Mouse (Mus musculus) lung, adult 2 months (tissue): ENCODE results near the gene Alpi. TPM values are rescaled to one million over a fixed set of nuclear protein-coding genes. Genes with fewer than 3 reads are reported as not detected.

Source experiments
- DNase-seq: peaks from one replicate; pipeline ENCODE4 v3.0.0; 2022
- H3K4me1 ChIP-seq: fragments of 200-500 bp; 2 replicates; pipeline ENCODE4 v1.6.1; 2011; ENCODE audit warnings: low read length; ENCODE audit not compliant: control insufficient read depth, insufficient read depth
- H3K4me3 ChIP-seq: fragments of 200-500 bp; replicated peaks from 2 replicates; pipeline ENCODE3; 2011; ENCODE audit warnings: low read depth, mild to moderate bottlenecking, control low read depth, low read length; ENCODE audit errors: extremely low read depth
- CTCF ChIP-seq: fragments of 200-500 bp; IDR thresholded peaks from 2 replicates; pipeline ENCODE4 v1.5.1; 2011; ENCODE audit warnings: mild to moderate bottlenecking, low read length, control low read depth; ENCODE audit not compliant: insufficient read depth
- POLR2A ChIP-seq: fragments of 200-500 bp; IDR thresholded peaks from 2 replicates; pipeline ENCODE4 v1.6.1; 2011; ENCODE audit warnings: low read depth, mild to moderate bottlenecking, control low read depth, low read length, borderline replicate concordance; ENCODE audit errors: extremely low read depth
- WGBS: fragments of 180-500 bp; shearing (Covaris S2); methylation state at CpG from one replicate; pipeline ENCODE4 v1.1.7; 2018; 5-methylcytosine and 5-hydroxymethylcytosine counted together
- polyA plus RNA-seq: library from polyadenylated mRNA; depleted of rRNA; stranded (reverse); fragments of >200 nt; gene quantifications from 2 replicates; pipeline ENCODE4 v1.2.3, GENCODE M21; 2012

Alpi gene
- polyA plus RNA-seq, 1 experiment = not detected

DNA sequence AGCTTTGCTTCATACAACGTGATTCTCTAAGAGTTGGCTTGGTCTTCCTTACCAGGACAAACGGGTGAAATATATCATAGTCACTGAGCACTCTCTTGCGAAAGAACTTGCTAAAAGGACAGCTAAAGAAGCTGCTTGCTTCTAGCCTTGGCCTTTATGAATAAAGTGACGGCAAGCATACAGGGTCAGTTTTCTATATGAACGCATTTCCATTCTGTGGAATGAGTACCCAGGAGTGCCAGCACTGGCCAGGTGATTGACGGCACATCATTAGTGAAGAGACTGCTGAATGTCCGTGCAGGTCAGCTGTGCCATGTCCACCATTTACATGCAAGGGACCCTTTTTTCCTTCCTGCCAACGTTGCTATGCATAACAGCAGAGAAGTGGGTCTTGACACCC, 5.1 kb upstream of the Alpi start:
- H3K4me1 ChIP-seq = no peaks in the 10 kb centered on the region
- WGBS = 64% methylated on average over 8 of the region's 8 CpGs
- H3K4me3 ChIP-seq = no peak overlapping the region
- DNase-seq = no peak
- no peak for TF ChIP-seq POLR2A
- TF ChIP-seq CTCF = no peak

DNA sequence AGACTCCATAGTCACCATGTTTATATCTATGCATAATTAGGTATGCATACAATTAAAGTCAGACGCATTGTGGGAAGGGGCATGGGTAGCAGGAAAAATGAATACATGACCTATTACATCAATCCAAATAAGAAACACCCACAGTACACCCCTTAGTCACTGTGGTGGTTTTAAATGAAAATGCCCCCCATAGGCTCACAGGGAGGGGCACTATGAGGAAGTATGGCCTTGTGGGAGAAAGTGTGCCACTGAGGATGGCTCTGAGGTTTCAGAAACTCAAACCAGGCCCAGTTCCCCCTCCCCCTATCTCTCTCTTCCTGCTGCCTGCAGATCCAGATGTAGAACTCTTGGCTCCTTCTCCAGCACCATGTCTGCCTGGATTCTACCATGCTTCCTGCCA, 2.5 kb upstream of the Alpi start:
- no peak for TF ChIP-seq POLR2A
- TF ChIP-seq CTCF = no peak
- Histone ChIP-seq H3K4me3 (no peak overlapping the region), H3K4me1 (no peaks in the 10 kb centered on the region)
- DNase-seq = no peak
- WGBS = 85% methylated on average over 1 of the region's 1 CpGs

DNA sequence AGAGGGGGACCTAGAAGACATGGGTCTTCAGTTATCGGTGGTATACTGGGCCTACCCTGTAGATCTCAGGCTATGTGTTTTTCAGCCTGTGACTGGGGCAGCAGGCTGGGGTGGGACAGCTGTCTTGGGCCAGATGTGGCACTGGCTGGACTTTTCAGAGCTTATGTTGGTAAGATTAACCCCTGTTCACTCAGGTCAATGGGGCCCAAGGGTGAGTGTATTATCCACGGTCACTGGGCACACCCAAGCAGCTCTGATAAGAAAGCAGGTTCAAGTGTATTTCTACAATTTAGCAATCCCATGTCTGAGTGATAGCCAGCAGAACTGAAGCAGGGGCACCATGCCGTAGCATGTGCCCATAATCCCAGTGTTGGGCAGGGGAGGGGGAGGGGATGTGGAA, 708 bp upstream of the Alpi start:
- Histone ChIP-seq H3K4me1 (peaks cover 2% of the 10 kb centered on the region; the same call in 1 of the 2 replicates), H3K4me3 (no peak overlapping the region)
- TF ChIP-seq CTCF (no peak), POLR2A (no peak)
- WGBS = 77% methylated on average over 3 of the region's 3 CpGs
- DNase-seq = no peak

DNA sequence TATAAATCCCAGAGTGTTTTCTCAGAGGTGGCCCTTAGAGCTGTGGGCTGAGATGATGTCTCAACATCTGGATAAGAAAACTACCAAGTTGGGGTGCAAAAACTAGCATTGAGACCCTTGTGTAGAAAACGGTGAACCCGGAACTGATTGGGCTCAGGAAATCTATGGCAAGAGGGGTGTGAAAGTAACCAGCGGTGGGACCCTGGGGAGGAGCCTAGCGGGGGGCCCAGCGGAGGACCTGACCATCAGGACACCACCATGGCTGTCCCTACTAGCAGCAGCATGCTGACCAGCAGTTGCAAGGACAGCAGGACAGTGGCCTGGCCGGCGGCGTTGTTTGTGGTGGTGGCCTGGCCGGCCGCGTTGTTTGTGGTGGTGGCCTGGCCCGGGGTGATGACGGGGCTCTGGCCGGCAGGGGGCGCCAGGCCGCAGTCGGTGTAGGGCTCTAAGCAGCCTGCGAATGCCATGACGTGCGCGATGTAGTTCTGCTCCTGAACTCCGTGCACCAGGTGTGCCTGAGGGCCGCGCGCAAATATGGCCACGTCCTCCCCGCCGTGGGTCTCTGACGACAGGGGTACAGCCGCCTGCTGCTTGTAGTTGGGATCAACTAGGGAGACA, 2.9 kb downstream of the Alpi start:
- H3K4me3 ChIP-seq = no peak overlapping the region
- H3K4me1 ChIP-seq = peaks cover 2% of the 10 kb centered on the region; the same call in 1 of the 2 replicates
- WGBS = 14% methylated on average over 30 of the region's 30 CpGs

GRCm38 (mm10) chr1:87095642-87096041, 5.8 kb downstream of the Alpi start:
- DNase-seq = no peak
- WGBS = 79% methylated on average over 8 of the region's 8 CpGs
- TF ChIP-seq CTCF = no peak
- TF ChIP-seq POLR2A = no peak
- Histone ChIP-seq H3K4me3 (no peak overlapping the region), H3K4me1 (peaks cover 2% of the 10 kb centered on the region; the same call in 1 of the 2 replicates)

More for the DNA sequence above, 2.9 kb downstream of the Alpi start:
- TF ChIP-seq POLR2A = no peak
- TF ChIP-seq CTCF = peak; percentile 25; the same call in 1 of the 2 replicates
- DNase-seq = peak; percentile 51

GRCm38 (mm10) chr1:87089828-87090227, 11.6 kb downstream of the Alpi start, which contains the start of gene Alppl2:
Alppl2 (minus strand) TSS chr1:87089928.
- 63% methylated on average over 4 of the region's 4 CpGs for WGBS
- no peak within 1 kb of the TSS for H3K4me3 ChIP-seq
- no peaks in the 10 kb centered on the region for H3K4me1 ChIP-seq
- no peak for DNase-seq
- TF ChIP-seq POLR2A = no peak

DNA sequence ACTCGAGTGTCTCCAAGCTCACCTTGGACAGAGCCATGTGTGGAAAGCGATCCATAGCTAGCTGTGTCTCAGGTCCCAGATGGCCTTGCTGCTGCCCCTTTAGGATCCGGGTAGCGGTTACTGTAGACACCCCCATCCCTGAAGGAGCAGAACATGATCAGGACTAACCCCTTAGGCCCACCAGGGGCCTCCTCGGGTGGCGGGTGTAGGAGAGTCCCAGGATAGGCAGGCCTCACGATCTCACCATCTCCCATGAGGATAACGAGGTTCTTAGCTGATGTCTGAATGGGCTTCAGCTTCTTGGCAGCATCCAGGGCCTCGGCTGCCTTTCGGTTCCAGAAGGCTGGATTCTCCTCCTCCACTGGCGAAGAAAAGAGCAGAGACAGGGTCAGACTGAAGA, 12.2 kb downstream of the Alpi start:
- Histone ChIP-seq H3K4me3 (no peak overlapping the region), H3K4me1 (no peaks in the 10 kb centered on the region)
- DNase-seq = no peak
- no peak for TF ChIP-seq CTCF
- TF ChIP-seq POLR2A = no peak
- 83% methylated on average over 11 of the region's 11 CpGs for WGBS

DNA sequence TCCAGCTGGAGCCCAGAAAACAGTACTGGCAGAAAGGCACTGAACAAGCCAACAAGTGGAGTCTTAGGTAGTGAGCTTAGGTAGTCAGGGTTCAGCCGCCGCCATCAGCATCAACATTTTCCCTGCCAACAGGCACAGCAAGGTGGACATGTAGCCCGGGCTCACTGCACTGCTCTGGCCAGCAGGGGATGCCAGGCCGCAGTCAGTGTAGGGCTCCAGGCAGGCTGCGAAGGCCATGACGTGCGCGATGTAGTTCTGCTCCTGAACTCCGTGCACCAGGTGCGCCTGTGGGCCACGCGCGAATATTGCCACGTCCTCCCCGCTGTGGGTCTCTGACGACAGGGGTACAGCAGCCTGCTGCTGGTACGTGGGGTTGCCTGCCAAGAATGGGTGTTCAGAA, 14.4 kb downstream of the Alpi start:
- H3K4me1 ChIP-seq = no peaks in the 10 kb centered on the region

GRCm38 (mm10) chr1:87086196-87086595, 15.2 kb downstream of the Alpi start:
- TF ChIP-seq CTCF = no peak
- no peak for TF ChIP-seq POLR2A
- Histone ChIP-seq H3K4me3 (no peak overlapping the region), H3K4me1 (no peaks in the 10 kb centered on the region)
- WGBS = 51% methylated on average over 4 of the region's 4 CpGs
- DNase-seq = no peak

More for the DNA sequence above, 14.4 kb downstream of the Alpi start:
- WGBS = 75% methylated on average over 17 of the region's 17 CpGs
- no peak for DNase-seq
- no peak overlapping the region for H3K4me3 ChIP-seq
- TF ChIP-seq POLR2A (no peak), CTCF (no peak)

GRCm38 (mm10) chr1:87073776-87074175, 27.6 kb downstream of the Alpi start:
- H3K4me3 ChIP-seq = no peak overlapping the region
- no peak for TF ChIP-seq CTCF
- TF ChIP-seq POLR2A = no peak
- H3K4me1 ChIP-seq = no peaks in the 10 kb centered on the region
- 76% methylated on average over 8 of the region's 8 CpGs for WGBS
- no peak for DNase-seq
